Mouse (Mus musculus) embryonic facial prominence, embryonic 15.5 days (tissue): ENCODE data around the gene Uqcr10. TPM values are rescaled to one million over a fixed set of nuclear protein-coding genes. Genes with fewer than 3 reads are reported as not detected.

ENCODE experiments used
- ATAC-seq: fragments of 200-750 bp; cut with Nextera tagmentation; 2 replicates; pipeline ENCODE4 v1.8.0; 2017; ENCODE audit warnings: low read depth, moderate TSS enrichment; ENCODE audit not compliant: insufficient number of reproducible peaks, low FRiP score, low TSS enrichment
- H3K27ac ChIP-seq: fragments of 300-500 bp; sonication (generic); replicated peaks from 2 replicates; pipeline ENCODE4 v1.5.1; 2015; ENCODE audit warnings: mild to moderate bottlenecking, inconsistent platforms
- H3K27me3 ChIP-seq: fragments of 300-500 bp; sonication (generic); 2 replicates; pipeline ENCODE4 v1.6.1; 2015; ENCODE audit warnings: inconsistent platforms
- H3K36me3 ChIP-seq: fragments of 300-500 bp; sonication (generic); 2 replicates; pipeline ENCODE4 v1.6.1; 2015; ENCODE audit warnings: mild to moderate bottlenecking, inconsistent platforms
- H3K4me1 ChIP-seq: fragments of 300-500 bp; sonication (generic); 2 replicates; pipeline ENCODE4 v1.6.1; 2015; ENCODE audit warnings: inconsistent platforms
- H3K4me2 ChIP-seq: fragments of 300-500 bp; sonication (generic); replicated peaks from 2 replicates; pipeline ENCODE4 v1.6.1; 2015; ENCODE audit warnings: mild to moderate bottlenecking, inconsistent platforms
- H3K4me3 ChIP-seq: fragments of 300-500 bp; sonication (generic); replicated peaks from 2 replicates; pipeline ENCODE4 v1.5.1; 2015; ENCODE audit warnings: mild to moderate bottlenecking, inconsistent platforms
- H3K9ac ChIP-seq: fragments of 300-500 bp; sonication (generic); 2 replicates; pipeline ENCODE4 v1.6.1; 2015; ENCODE audit warnings: inconsistent platforms
- H3K9me3 ChIP-seq: fragments of 300-500 bp; sonication (generic); replicated peaks from 2 replicates; pipeline ENCODE4 v1.6.1; 2016; ENCODE audit warnings: inconsistent platforms
- whole genome bisulfite sequencing: fragments of 180-500 bp; shearing (Covaris S2); methylation state at CpG from one replicate; pipeline ENCODE4 v1.1.7; 2015; 5-methylcytosine and 5-hydroxymethylcytosine counted together
- polyA plus RNA-seq: library from polyadenylated mRNA; unstranded; fragments of >200 nt; fragmentation: Nextera tagmentation; extraction: Ambion mirVana; gene quantifications from 2 replicates; pipeline ENCODE4 v1.2.1, GENCODE M21; 2015

The Uqcr10 gene
- polyA plus RNA-seq, 1 experiment from 2014 or later = 735 TPM

GRCm38 (mm10) chr11:4688632-4689380 is 15.3 kb downstream of the Uqcr10 start:
- ATAC-seq = no peak
- no peak overlapping the region for H3K4me3 ChIP-seq
- 65% methylated on average over 11 of the region's 11 CpGs for WGBS
- no peak overlapping the region for H3K27ac ChIP-seq
- H3K4me1 ChIP-seq = 0 out of 2 replicates have a peak, but pooled peaks cover 4% of the 10 kb centered on the region
- no peak overlapping the region for H3K4me2 ChIP-seq
- H3K9me3 ChIP-seq = no peaks in the 10 kb centered on the region
- H3K9ac ChIP-seq = no peak overlapping the region
- H3K27me3 ChIP-seq = no peaks in the 10 kb centered on the region
- H3K36me3 ChIP-seq = peaks cover 1% of the 10 kb centered on the region; the same call in 1 of the 2 replicates

- H3K9me3 ChIP-seq = no peaks in the 10 kb centered on the region
- no peak overlapping the region for H3K9ac ChIP-seq
- no peak for ATAC-seq
- H3K4me3 ChIP-seq = no peak overlapping the region
- H3K27ac ChIP-seq = no peak overlapping the region
- peaks cover 11% of the 10 kb centered on the region for H3K36me3 ChIP-seq
- no peaks in the 10 kb centered on the region for H3K27me3 ChIP-seq
- WGBS = 39% methylated on average over 3 of the region's 3 CpGs
- H3K4me1 ChIP-seq = 0 out of 2 replicates have a peak, but pooled peaks cover 4% of the 10 kb centered on the region
- H3K4me2 ChIP-seq = no peak overlapping the region
Observed at GRCm38 (mm10) chr11:4687874-4688273, 16.3 kb downstream of the Uqcr10 start.

- Histone ChIP-seq H3K36me3 (peaks cover 19% of the 10 kb centered on the region), H3K9me3 (no peaks in the 10 kb centered on the region), H3K4me3 (no peak overlapping the region), H3K27me3 (no peaks in the 10 kb centered on the region), H3K27ac (no peak overlapping the region), H3K4me2 (no peak overlapping the region), H3K9ac (no peak overlapping the region), H3K4me1 (0 out of 2 replicates have a peak, but pooled peaks cover 4% of the 10 kb centered on the region)
- no peak for ATAC-seq
- WGBS = 80% methylated on average over 3 of the region's 3 CpGs
Observed at GRCm38 (mm10) chr11:4687027-4687426, 17.1 kb downstream of the Uqcr10 start.

- H3K27ac ChIP-seq = no peak overlapping the region
Observed at GRCm38 (mm10) chr11:4685510-4685909, 18.6 kb downstream of the Uqcr10 start.

DNA sequence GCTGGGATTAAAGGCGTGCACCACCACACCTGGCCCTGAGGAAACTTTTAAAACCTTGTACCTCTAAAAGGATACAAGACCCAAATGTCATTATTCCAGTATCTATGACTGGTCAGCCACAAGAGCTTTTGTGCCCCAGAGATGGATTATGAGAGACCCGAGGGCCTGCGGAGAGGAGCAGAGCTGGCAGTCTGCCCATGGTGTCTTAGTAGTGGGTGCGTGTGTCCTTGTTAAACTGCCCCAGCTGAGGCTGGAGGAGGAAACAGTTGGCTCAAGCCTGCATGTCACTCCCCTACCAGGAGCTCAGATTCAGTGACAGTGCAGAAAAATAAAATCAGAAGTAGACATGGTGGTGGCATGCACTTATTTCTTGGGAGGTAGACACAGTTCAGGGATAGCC is 19.1 kb downstream of the Uqcr10 start:
- H3K27me3 ChIP-seq = no peaks in the 10 kb centered on the region
- H3K27ac ChIP-seq = no peak overlapping the region
- H3K4me2 ChIP-seq = no peak overlapping the region
- no peak for ATAC-seq
- H3K4me1 ChIP-seq = peaks cover 6% of the 10 kb centered on the region
- 74% methylated on average over 4 of the region's 4 CpGs for WGBS
- H3K9ac ChIP-seq = no peak overlapping the region
- peaks cover 33% of the 10 kb centered on the region for H3K36me3 ChIP-seq
- no peaks in the 10 kb centered on the region for H3K9me3 ChIP-seq
- H3K4me3 ChIP-seq = no peak overlapping the region

More at GRCm38 (mm10) chr11:4685510-4685909, 18.6 kb downstream of the Uqcr10 start:
- 73% methylated on average over 5 of the region's 5 CpGs for WGBS
- Histone ChIP-seq H3K36me3 (peaks cover 33% of the 10 kb centered on the region), H3K4me2 (no peak overlapping the region), H3K9me3 (no peaks in the 10 kb centered on the region), H3K27me3 (no peaks in the 10 kb centered on the region), H3K4me1 (0 out of 2 replicates have a peak, but pooled peaks cover 4% of the 10 kb centered on the region), H3K9ac (no peak overlapping the region), H3K4me3 (no peak overlapping the region)
- ATAC-seq = no peak

DNA sequence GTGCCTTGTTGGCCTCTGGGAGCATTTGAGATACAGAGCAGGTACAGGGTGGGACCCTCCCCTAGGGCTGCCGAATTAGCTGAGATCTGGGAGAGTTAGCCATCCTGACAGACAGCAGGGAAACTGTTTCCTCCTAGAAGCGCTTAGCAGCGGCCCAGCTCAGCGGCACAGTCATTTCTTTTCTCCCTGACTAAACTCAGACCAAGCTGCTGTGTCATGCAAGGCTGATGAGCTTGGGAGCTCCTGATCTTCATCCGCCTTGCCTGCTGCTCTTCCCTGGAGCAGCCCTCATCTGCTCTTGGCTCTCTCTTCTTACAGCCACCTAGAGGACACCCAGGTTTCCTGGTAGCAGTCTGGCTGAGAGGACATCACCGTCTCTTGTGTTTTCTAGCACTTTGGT is 20.0 kb downstream of the Uqcr10 start:
- no peak for ATAC-seq
- no peak overlapping the region for H3K4me2 ChIP-seq
- H3K4me1 ChIP-seq = peaks cover 15% of the 10 kb centered on the region
- no peak overlapping the region for H3K27ac ChIP-seq
- WGBS = 76% methylated on average over 6 of the region's 6 CpGs
- peaks cover 33% of the 10 kb centered on the region for H3K36me3 ChIP-seq
- H3K9ac ChIP-seq = no peak overlapping the region
- no peaks in the 10 kb centered on the region for H3K9me3 ChIP-seq
- no peak overlapping the region for H3K4me3 ChIP-seq
- no peaks in the 10 kb centered on the region for H3K27me3 ChIP-seq

DNA sequence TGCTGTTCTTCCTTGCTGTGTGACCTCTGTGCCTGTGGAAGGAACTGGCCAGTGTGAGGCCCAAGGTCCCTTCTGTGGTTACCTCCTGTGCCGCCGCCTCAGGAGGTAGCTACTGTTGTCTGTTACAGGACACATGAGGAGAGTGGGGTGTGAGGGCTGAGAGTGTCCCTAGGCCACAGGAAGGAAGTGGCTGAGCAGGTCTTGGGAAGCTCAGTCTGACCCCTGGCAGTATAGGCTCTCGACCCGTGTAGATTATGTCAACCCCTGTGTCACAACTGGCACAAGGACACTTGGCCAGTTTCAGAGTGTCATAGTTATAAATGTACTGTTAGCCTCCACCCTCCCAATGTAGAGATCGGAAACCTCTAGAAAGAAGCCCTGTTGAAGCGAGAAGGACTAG is 20.6 kb downstream of the Uqcr10 start:
- Histone ChIP-seq H3K36me3 (peaks cover 33% of the 10 kb centered on the region), H3K4me3 (no peak overlapping the region), H3K27ac (no peak overlapping the region), H3K4me1 (peaks cover 21% of the 10 kb centered on the region), H3K9me3 (no peaks in the 10 kb centered on the region), H3K27me3 (no peaks in the 10 kb centered on the region), H3K4me2 (no peak overlapping the region), H3K9ac (no peak overlapping the region)
- WGBS = 87% methylated on average over 6 of the region's 6 CpGs
- no peak for ATAC-seq

DNA sequence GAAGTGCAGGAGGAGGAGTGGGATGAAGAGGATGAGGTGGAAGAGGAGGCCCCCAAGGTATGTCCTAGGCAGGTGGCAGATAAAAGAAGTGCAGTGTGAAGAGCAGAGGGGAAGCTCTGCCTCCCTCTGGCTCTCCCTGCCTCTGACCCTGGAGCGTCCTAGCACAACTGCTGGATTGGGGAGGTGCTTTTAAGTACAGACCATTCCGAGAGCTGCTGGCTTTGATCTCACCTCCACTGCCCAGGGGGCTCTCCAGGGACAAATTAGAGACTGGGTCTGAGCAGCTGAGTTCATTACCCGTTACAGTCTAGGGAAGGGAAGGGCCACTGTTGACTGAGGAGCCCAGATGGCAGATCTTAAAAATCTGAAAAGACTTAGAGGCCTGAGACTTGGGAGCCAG is 24.0 kb downstream of the Uqcr10 start:
- Histone ChIP-seq H3K9me3 (no peaks in the 10 kb centered on the region), H3K4me2 (no peak overlapping the region), H3K27me3 (no peaks in the 10 kb centered on the region), H3K27ac (peak overlapping the region; percentile 82), H3K4me1 (peaks cover 23% of the 10 kb centered on the region), H3K9ac (no peak overlapping the region), H3K36me3 (peaks cover 47% of the 10 kb centered on the region), H3K4me3 (no peak overlapping the region)
- WGBS = 37% methylated on average over 3 of the region's 3 CpGs
- no peak for ATAC-seq

DNA sequence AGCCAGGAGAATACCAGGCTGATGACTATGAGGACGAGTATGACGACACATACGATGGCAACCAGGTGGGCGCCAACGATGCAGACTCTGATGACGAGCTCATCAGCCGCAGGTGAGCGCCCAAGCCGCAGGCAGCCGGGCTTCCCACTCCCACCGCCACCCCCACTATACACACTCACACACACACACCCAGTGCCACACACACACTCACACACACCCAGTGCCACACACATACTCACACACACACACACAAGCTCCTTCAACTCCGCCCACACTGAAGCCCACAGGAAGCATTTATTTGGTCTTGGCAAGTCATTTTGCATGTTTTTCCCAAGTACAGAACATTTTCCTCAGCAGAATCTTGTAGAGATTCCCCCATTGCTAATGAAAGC is 24.7 kb downstream of the Uqcr10 start:
- ATAC-seq = no peak
- H3K9me3 ChIP-seq = no peaks in the 10 kb centered on the region
- peaks cover 51% of the 10 kb centered on the region for H3K36me3 ChIP-seq
- H3K27me3 ChIP-seq = no peaks in the 10 kb centered on the region
- no peak overlapping the region for H3K9ac ChIP-seq
- 79% methylated on average over 12 of the region's 12 CpGs for WGBS
- H3K4me1 ChIP-seq = peaks cover 20% of the 10 kb centered on the region
- peak overlapping the region; percentile 82 for H3K27ac ChIP-seq
- no peak overlapping the region for H3K4me2 ChIP-seq
- no peak overlapping the region for H3K4me3 ChIP-seq

GRCm38 (mm10) chr11:4678700-4679440 is 25.3 kb downstream of the Uqcr10 start:
- ATAC-seq = peak; percentile 70; the same call in 1 of the 2 replicates
- WGBS = 52% methylated on average over 13 of the region's 13 CpGs

DNA sequence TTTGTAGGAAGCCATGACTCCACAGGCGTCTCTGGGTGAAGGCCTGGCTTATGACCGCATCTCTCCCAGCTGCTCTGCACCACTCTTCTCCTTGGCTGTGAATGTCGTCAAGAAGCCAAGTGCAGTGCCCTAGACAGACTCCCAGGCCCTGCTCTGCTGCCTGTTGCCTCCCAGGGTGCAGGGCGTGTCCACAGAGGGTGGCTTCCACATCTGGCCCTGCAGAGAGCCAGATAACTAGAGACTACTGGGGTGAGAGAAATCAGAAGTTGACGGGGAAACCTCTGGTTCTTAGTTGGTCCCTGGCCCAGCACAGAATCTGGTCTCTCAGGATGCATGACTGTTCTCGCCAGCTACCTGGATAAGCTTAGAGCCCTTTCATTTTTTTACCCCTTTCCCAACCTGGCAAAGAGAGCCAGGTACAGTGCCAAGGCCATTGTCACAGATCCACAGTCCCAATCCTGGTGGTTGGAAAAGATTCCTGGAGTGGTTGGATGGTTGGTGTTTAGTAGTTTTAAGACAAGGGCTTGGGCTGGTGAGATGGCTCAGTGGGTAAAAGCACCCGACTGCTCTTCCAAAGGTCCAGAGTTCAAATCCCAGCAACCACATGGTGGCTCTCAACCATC is 26.8 kb downstream of the Uqcr10 start:
- H3K4me2 ChIP-seq = no peak overlapping the region
- WGBS = 81% methylated on average over 7 of the region's 7 CpGs
- no peaks in the 10 kb centered on the region for H3K9me3 ChIP-seq
- no peaks in the 10 kb centered on the region for H3K27me3 ChIP-seq
- H3K4me3 ChIP-seq = no peak overlapping the region
- no peak overlapping the region for H3K9ac ChIP-seq
- H3K36me3 ChIP-seq = peaks cover 46% of the 10 kb centered on the region
- no peak for ATAC-seq
- H3K27ac ChIP-seq = no peak overlapping the region
- peaks cover 20% of the 10 kb centered on the region for H3K4me1 ChIP-seq

More at GRCm38 (mm10) chr11:4678700-4679440, 25.3 kb downstream of the Uqcr10 start:
- Histone ChIP-seq H3K9ac (no peak overlapping the region), H3K4me3 (no peak overlapping the region), H3K27ac (peak overlapping the region; percentile 82), H3K27me3 (no peaks in the 10 kb centered on the region), H3K4me2 (no peak overlapping the region), H3K9me3 (no peaks in the 10 kb centered on the region), H3K4me1 (peaks cover 20% of the 10 kb centered on the region), H3K36me3 (peaks cover 50% of the 10 kb centered on the region)
